Mouse (Mus musculus) adrenal gland, postnatal 14 days (tissue): ENCODE data around the gene Gm47283. TPM values are rescaled to one million over a fixed set of nuclear protein-coding genes. Genes with fewer than 3 reads are reported as not detected.
"Not testable (repeated sequence)": the region's sequence is repeated elsewhere in the genome, so short reads cannot be mapped to it uniquely, and the experiment has no call there.

Experiments used
- DNase-seq: peaks from one replicate; pipeline ENCODE4 v3.0.0; 2021; ENCODE audit warnings: mixed read lengths
- long read RNA-seq, 2 experiments: library from polyadenylated mRNA; stranded (forward); transcript quantifications; one replicate each; pipeline ENCODE4 v2.0.0; 2021
- total RNA-seq: library from RNA; stranded (reverse); gene quantifications from 2 replicates; pipeline ENCODE4 v1.2.3, GENCODE M21; 2021

The Gm47283 gene
- not detected in 2 replicates for total RNA-seq
- long read RNA-seq, experiment 1: 0 reads
- long read RNA-seq, experiment 2: 0 reads

DNA sequence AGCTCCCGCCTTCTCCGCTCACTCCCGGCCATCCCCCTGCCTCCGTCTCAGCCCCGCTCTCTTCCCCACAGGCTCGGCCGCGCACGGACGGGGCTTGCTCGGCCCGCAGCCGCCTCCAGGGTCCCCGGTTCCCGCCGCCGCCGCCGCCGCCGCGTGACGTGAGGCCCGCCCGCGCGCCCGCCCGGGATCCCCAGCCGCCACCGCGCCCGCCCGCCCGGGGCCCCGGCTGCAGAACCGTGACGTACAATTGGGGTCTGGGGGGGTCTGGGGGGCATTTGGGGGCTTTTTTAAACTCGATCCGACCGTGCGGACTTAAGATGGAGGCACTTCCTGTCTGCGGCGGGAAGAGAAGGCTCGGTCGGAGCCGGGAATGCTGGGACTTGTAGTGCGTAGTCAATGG is at the start of gene Gm47283:
TSS of gene Gm47283 (plus strand) at position 301 of the 400 bp plus-strand sequence.
- DNase-seq: not testable (repeated sequence)

DNA sequence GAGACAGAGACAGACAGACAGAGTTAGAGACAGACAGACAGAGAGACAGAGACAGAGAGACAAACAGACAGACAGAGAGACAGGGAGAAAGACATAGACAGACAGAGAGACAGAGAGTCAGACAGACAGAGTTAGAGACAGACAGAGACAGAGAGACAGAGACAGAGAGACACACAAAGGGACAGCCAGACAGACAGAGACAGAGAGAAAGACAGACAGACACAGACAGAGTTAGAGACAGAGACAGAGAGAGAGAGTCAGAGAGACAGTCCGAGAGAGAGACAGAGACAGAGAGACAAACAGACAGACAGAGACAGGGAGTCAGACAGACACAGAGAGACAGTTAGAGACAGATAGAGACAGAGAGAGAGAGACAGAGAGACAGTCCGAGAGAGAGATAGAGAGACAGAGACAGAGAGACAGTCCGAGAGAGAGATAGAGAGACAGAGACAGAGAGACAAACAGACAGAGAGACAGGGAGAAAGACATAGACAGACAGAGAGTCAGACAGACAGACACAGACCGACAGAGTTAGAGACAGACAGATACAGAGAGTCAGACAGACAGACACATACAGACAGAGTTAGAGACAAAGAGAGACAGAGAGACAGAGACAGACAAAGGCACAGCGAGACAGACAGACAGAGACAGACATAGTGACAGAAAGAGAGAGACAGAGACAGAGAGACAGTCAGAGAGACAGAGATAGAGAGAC is 49.2 kb upstream of the Gm47283 start:
- DNase-seq: not testable (repeated sequence)

DNA sequence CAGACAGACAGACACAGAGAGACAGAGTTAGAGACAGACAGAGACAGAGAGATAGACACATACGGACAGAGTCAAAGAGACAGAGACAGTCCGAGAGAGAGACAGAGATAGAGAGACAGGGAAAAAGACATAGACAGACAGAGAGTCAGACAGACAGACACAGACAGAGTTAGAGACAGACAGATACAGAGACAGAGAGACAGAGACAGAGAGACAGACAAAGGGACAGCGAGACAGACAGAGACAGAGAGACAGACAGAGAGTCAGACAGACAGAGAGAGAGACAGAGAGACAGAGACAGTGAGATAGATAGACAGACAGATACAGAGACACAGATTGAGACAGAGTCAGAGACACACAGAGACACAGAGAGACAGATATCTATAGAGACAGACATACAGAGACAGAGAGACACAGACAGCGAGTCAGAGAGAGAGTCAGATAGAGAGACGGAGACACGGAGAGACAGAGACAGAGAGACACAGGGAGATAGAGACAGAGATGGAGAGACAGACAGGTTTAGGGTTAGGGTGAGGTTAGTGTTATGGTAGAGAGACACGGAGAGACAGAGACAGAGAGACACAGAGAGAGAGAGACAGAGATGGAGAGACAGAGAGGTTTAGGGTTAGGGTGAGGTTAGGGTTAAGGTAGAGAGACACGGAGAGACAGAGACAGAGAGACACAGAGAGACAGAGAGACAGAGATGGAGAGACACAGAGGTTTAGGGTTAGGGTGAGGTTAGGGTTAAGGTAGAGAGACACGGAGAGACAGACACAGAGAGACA is 48.1 kb upstream of the Gm47283 start:
- not testable (repeated sequence) for DNase-seq

DNA sequence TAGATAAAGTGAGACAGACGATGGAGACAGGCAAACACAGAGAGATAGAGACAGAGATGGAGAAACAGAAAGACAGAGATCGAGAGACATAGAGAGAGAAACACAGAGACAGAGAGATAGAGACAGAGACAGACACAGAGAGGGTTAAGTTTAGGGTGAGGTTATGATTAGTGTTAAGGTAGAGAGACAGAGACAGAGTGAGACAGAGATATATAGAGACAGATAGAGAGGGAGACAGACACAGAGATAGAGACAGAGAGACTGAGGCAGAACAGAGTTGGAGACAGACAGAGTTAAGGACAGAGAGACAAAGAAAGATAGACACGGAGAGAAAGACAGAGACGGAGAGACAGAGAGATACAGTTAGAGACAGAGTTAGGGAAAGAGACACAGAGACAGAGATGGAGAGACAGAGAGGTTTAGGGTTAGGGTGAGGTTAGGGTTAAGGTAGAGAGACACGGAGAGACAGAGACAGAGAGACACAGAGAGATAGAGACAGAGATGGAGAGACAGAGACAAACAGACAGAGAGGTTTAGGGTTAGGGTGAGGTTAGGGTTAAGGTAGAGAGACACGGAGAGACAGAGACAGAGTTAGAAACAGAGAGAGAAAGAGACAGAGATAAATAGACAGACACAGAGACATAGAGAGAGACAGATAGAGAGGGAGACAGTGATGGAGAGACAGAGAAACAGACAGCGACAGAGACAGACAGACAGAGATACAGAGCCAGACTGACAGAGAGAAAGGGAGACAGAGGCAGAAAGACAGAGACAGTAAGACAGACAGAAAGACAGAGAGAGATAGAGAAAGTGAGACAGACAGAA is 46.7 kb upstream of the Gm47283 start:
- no peak for DNase-seq

DNA sequence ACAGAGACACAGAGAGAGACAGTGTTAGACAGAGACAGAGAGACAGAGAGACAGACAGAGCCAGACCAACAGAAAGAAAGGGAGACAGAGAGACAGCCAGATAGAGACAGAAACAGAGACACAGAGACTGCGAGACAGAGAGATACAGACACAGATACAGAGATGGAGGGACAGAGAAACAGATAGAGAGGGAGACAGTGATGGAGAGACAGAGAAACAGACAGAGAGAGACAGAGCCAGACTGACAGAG is 46.2 kb upstream of the Gm47283 start:
- no peak for DNase-seq

DNA sequence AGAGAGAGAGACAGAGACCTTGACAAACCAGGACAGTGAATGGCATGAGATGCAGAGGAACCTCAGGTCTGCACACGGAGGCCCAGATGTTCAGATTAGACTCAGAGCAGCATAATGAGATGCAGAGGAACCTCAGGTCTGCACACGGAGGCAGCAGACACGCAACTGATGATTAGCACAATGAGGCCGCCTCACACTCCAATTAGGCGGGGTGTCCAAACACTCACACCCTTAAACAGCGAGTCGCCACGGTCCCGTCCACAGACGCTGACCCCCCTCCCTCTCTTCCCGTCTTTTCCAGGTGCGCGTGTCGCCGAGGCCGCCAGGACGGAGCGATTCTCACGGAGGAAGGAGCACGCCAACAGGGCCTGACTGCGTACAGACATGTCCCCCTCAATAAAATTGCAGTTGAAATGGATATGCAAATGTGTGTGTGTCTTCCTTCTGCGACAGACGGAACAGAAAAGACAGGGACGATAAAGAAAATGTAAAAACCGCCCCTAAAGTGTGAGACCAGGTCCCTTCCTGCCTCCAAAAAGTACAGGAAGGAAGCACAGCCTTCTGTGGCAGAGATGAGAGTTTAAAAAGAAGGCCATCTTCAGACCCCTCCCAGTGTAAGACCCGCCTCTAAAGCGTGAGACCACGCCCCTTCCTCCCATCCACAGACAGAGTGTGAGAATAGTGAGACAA is 45.6 kb upstream of the Gm47283 start:
- peak; percentile 32 for DNase-seq

DNA sequence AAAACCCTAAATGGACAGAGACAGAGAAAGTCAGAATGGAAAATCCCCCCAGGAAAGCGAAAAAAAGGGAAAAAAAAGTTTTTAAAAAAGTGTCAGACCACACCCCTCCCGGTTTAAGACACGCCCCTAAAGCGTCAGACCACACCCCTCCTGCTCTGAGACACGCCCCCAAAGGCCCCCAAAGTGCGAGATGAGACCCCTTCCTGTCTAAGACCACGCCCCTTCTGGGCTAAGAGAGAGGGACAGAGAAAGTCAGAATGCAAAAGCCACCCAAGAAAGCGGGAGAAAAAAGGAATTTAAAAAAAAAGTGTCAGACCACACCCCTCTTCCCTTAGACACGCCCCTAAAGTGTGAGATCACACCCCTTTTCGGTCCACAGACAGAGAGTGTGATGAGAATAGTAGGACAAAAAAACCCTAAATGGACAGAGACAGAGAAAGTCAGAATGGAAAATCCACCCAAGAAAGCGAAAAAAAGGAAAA is 45.0 kb upstream of the Gm47283 start:
- peak; percentile 33 for DNase-seq

DNA sequence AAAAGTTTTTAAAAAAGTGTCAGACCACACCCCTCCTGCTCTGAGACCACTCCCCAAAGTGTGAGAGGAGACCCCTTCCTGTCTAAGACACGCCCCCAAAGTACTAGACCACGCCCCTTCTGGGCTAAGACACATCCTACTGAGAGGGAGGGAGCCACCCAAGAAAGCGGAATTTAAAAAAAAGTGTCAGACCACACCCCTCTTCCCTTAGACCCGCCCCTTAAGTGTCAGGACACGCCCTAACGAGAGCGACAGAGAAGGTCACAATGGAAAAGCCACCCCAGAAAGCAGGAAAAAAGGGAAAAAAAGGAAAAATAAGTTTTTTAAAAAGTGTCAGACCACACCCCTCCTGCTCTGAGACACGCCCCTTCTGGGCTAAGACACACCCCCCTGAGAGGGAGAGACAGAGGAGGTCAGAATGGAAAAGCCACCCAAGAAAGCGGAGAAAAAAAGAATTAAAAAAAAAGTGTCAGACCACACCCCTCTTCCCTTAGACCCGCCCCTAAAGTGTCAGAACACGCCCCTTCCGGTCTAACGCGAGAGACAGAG is 44.5 kb upstream of the Gm47283 start:
- DNase-seq: peak; percentile 73

DNA sequence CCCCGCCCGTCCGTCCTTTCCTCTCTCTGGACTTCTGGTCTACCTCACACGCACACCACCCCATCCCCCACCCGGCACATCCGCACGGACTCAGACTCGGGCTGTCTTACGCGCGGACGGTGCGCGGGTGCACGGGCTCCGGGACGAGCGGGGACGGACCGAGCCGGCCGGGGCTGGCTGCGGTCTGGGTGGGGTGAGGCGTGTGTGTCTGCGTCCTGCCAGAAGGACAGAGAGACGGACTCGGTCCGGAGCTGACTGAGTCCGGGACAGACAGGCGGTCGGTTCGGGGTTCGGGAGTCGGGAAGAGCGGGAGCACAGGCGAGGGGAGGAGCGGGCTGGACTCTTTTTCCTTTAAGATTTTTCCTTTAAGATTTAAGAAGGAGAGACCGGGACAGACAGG is 43.5 kb upstream of the Gm47283 start:
- peak; percentile 18 for DNase-seq

DNA sequence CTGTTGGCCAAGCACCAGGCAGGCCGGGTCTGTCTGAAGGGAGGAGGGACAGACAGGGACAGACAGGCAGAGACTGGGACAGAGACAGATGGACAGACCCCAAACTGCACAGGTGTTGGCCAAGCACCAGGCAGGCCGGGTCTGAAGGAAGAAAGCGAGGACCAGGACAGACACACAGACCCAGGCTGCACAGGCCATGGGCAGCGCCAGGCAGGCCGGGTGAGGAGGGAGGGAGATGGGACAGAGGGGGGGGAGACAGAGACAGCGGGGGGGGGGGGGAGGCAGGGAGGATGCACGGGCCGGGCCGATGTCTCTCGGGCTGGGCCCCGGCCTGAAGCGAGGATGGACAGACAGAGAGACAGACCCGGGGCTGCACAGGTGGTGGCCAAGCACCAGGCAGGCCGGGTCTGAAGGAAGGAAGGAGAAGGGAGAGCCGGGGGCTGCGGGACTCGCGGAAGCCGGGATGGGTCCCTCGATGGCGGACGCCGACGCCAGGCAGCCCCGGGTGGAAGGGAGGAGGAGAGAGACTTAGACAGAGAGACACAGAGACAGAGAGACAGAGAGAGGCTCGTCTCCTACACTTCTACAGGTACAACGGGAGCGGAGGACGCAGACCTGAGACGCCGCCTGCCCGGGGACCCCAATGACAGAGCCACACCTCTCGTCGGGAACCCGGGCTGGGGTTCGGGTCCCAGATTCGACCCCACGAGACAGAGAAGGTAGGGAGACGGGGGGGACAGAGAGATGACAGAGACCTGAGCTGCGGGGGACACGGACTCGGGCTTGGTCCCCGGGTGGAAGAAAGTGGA is 42.9 kb upstream of the Gm47283 start:
- peak; percentile 6 for DNase-seq

DNA sequence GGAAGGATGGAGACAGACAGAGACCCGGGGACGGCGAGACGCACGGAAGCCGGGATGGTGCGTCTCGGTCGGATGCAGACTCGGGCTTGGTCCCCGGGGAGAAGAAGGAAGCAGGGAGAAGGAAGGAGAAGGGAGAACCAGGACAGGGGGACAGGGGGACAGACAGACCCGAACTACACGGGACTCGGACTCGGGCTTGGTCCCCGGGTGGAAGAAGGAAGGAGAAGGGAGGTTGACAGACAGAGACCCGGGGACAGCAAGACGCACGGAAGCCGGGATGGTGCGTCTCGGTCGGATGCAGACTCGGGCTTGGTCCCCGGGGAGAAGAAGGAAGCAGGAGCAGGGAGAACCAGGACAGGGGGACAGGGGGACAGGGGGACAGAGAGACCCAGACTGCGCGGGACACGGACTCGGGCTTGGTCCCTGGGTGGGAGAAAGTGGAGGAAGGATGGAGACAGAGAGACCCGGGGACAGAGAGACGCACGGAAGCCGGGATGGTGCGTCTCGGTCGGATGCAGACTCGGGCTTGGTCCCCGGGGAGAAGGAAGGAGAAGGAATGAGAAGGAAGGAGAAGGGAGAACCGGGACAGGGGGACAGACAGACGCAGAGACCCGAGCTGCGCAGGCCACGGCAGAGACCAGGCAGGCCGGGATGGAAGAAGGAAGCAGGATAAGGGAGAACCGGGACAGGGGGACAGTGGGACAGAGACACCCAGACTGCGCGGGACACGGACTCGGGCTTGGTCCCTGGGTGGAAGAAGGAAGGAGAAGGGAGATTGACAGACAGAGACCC is 42.1 kb upstream of the Gm47283 start:
- DNase-seq: not testable (repeated sequence)

DNA sequence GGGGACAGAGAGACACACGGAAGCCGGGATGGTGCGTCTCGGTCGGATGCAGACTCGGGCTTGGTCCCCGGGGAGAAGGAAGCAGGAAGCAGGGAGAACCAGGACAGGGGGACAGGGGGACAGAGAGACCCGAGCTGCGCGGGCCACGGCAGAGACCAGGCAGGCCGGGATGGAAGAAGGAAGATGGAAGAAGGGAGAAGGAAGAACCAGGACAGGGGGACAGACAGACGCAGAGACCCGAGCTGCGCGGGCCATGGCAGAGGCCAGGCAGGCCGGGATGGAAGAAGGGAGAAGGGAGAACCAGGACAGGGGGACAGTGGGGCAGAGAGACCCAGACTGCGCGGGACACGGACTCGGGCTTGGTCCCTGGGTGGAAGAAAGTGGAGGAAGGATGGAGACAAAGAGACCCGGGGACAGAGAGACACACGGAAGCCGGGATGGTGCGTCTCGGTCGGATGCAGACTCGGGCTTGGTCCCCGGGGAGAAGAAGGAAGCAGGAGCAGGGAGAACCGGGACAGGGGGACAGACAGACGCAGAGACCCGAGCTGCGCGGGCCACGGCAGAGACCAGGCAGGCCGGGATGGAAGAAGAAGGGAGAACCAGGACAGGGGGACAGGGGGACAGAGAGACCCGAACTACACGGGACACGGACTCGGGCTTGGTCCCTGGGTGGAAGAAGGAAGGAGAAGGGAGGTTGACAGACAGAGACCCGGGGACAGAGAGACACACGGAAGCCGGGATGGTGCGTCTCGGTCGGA is 41.3 kb upstream of the Gm47283 start:
- peak; percentile 10 for DNase-seq

DNA sequence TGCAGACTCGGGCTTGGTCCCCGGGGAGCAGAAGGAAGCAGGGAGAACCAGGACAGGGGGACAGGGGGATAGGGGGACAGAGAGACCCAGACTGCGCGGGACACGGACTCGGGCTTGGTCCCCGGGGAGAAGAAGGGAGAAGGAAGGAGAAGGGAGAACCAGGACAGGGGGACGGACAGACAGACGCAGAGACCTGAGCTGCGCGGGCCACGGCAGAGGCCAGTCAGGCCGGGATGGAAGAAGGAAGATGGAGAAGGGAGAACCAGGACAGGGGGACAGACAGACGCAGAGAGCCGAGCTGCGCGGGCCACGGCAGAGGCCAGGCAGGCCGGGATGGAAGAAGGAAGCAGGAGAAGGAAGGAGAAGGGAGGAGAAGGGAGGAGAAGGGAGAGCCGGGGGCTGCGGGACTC is 40.7 kb upstream of the Gm47283 start:
- DNase-seq: no peak

DNA sequence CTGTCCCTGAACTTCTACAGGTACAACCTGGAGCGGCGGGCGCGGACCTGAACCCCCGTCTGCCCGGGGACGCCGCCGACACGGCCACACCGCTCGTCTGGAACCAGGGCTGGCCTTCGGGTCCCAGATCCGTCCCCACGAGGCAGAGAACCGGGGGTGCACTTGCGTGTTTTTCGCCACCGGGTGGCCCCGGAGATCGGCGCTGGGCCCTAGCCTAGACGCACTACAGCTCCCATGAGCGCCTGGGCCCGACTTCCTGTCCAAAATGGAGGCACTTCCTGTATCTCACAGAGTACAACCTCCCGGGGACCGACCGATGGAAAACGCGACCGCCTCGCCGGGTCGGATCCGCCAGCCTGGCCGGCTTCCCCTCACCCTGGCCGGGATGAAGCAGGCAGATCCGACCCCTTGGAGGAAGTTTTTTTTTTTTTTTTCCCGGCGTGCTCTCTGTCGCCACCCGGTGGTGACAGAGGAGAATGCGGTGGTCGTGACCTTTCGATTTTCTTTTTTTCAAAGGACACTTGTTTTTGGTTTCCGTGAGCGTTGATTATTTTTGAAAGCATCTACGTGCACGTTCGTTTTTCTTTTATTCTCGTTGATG is 40.1 kb upstream of the Gm47283 start:
- DNase-seq: peak; percentile 84

DNA sequence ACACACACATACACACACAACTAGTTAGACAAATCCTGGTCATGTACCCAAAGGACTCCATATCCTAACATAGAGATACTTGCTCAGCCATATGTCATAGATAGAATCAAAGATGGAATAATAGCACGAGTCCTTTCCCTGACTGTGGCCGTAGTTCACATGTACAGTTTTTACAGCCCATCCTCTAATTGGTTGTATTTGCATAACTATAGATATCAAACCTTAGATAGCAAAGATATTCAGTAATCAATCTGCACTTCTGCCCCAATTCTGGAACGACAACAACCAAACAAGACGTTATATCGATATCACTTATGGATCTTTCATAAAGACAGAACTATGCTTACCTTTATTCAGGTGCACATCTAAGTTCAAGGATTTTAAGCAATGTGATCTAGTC is 39.3 kb upstream of the Gm47283 start:
- not testable (repeated sequence) for DNase-seq

DNA sequence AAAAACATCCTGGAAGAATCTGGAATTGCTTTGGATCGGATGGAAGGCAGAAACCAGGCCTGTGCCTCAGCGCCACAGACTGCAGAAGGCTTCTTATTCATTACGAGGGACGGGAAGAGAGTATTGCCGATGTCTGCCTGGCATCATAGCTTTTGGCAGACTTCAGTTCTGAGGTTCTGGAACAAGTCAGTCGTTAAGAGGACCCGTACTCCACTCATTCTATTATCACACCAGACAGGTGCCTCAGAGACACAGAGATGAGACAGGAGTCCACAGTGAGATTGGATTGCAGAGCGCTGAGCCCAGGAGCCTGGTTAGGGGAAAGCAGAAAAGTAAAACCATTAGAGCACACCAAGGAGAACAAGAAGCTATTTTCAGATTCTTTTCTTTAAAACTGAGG is 29.8 kb upstream of the Gm47283 start, which contains the start of gene Gm21860:
TSS of gene Gm21860 (minus strand) at position 101 of the 400 bp plus-strand sequence.
- DNase-seq: not testable (repeated sequence)

DNA sequence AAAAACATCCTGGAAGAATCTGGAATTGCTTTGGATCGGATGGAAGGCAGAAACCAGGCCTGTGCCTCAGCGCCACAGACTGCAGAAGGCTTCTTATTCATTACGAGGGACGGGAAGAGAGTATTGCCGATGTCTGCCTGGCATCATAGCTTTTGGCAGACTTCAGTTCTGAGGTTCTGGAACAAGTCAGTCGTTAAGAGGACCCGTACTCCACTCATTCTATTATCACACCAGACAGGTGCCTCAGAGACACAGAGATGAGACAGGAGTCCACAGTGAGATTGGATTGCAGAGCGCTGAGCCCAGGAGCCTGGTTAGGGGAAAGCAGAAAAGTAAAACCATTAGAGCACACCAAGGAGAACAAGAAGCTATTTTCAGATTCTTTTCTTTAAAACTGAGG is 54.5 kb downstream of the Gm47283 start, which contains the start of gene Gm21748:
TSS of gene Gm21748 (minus strand) at position 101 of the 400 bp plus-strand sequence.
- DNase-seq: not testable (repeated sequence)
